Mouse (Mus musculus): ENCODE results near the gene Sart3.

Gene Sart3

DNA sequence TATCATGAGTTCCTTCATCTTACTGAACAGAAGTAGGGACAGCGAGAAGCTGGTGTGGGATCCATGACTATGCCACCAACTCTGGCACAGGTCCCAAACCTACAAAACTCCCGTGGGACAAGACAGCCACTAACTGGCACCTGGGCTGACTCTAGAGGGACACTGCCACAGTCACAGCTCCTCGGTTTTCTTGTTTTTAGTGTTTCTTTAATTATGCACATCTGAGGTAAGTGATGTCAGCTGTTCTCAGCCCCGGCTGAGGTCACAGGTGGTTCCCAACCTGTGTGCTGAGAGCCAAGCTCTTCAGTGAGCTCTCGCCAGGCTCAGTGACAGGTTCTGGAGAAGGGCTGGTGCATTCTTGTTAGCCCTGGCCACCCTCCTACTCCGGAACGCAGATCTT lies 7.9 kb downstream of the Sart3 start:
- no peak for DNase-seq

DNA sequence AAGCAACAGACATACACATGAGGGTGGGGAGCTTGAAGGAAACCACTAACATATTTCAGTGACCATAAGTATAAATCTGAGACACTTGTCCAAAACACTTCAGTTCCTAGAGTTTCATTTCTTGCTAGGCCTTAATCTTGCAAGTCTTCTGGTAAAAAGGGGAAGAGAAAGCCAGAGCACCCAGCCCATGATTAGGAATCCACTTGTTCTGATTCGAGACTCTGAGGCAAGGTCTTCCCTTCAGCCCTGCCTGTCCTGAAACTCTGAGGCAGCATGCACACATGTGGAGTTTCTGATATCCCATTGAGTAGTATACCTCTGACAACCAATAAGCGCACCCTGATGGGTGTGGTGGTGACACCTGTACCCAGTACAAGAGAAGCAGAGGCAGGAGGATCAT lies 10.7 kb downstream of the Sart3 start:
- no peak for DNase-seq

DNA sequence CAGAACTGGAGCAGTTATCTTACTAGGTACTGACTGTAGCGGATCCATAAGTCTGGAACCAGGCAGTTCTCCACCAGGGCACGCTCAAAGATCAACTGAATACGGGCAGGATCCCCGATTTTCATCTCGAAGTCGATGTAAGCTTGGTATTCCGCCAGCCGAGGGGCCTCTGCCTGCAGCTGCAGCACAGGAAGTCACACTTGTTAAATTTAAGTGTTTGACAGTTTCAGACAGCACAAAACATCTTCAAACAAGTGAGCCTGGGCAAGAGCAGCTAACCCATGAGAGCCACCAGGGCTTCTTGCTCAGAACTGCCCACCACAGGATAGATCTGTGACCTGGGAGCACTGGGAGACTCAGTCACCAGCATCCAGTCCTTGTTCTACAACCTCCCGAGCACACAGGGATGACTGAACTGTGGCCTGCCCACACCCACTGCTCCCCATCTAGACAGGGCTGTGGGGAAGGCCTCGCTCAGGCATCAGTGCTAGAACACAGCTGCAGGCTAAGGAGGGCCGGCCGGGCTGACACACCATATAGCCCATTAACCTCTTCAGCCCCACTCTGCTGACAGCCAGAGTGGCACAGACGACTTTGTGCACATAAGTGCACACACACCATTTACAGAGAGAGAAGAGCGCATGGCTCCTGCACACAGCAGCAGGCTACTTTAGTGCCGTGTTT lies 16.8 kb downstream of the Sart3 start:
- no peak for DNase-seq

GRCm38 (mm10) chr5:113751521-113752157 lies 20.7 kb downstream of the Sart3 start:
- no peak for DNase-seq

GRCm38 (mm10) chr5:113748556-113749331 lies 23.6 kb downstream of the Sart3 start:
- DNase-seq = no peak

GRCm38 (mm10) chr5:113747629-113748028 lies 24.7 kb downstream of the Sart3 start:
- no peak for DNase-seq

DNA sequence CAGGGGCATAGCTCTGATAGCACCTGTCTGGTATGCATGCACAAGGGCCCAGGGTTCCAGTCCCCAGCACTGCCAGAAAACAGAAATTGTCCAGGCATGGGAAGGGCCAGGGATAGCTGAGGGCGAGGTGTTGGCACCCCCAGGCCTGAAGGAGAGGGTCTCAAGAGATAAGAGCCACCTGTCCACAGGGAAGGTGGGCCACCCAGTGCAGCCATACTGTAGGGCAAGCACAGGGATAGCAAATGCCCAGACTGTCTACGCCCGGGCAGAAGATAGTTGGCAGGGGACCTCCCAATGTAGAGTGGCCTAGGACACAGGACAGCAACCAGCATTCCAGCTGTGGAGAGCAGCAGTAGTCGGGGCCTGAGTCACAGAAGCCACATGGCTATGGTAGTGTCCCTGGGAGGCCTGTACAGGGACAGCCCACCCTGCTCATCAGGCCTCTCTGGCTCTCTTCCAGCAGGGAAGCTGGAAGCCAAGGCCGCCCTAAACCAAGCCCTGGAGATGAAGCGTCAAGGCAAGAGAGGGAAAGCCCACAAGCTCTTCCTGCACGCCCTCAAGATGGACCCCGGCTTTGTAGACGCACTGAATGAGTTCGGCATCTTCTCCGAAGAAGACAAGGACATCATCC lies 34.6 kb downstream of the Sart3 start:
- DNase-seq = no peak

GRCm38 (mm10) chr5:113736522-113737164 lies 35.7 kb downstream of the Sart3 start:
- no peak for DNase-seq

GRCm38 (mm10) chr5:113736113-113736502 lies 36.2 kb downstream of the Sart3 start:
- DNase-seq = no peak

DNA sequence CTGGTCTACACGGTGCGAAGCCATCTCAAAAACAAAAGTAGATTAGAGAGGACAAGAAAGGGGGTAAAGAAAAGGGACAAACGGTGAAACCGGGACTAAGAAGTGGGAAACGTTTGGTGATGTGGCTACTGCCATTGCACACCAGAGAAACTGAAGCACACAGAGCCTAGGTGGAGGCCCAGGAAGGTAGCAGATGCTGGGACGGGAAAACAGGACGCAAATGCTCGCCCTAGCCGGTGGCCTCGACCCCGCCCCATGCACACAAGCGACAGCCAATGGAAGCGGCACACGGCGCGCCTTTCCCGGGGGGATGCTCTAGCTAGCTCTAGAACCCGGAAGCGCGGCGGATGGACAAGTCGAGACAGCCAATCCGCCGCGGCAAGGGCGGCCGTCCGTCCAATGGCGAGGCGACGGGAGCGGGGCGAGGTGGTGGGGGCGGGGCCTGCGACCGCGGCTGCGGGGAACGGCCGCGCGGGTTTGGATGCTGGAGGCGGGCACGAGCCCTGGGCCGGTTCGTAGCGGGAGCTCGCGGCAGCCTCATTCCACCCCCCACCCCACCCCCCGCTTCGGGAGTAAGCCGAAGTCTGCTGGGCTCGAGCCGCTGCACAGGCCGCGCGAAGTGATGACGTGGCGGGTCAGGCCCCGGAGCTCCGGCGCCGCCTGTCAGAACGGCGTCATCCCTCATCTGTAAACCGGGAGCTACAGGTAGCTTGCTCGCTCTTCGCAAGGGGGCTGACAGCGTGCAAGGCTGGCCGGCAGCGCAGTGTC lies 36.8 kb downstream of the Sart3 start, which contains the start of gene Ficd:
Gene Ficd, plus strand, starts transcription at position 459 of the 768 bp plus-strand sequence.
- peak; percentile 96 for DNase-seq

- DNase-seq = no peak
These were observed 37.3 kb downstream of the Sart3 start for GRCm38 (mm10) chr5:113735023-113735344.

DNA sequence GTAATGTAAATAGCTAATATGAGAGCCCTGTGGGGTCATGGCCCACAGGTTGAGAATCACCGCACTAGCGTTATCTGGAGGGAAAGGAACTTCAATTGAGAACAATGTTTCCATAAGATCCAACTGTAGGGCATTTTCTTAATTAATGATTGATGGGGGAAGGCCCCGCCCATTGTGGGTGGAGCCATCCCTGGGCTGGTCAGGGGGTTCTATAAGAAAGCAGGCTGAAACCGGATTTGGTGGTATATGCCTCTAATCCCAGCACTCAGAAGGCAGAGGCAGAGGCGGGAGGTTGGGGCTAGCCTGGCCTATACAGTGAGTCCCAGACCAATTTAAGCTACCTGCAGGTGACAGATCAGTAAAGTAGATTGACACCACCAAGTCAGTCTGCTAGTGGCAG lies 37.9 kb downstream of the Sart3 start:
- DNase-seq = no peak

- peak; percentile 77 for DNase-seq
These were observed 40.1 kb downstream of the Sart3 start for GRCm38 (mm10) chr5:113732182-113732581.

- DNase-seq = no peak
These were observed 41.1 kb downstream of the Sart3 start for GRCm38 (mm10) chr5:113731174-113731573.

GRCm38 (mm10) chr5:113730641-113731121 lies 41.6 kb downstream of the Sart3 start:
- DNase-seq = no peak

DNA sequence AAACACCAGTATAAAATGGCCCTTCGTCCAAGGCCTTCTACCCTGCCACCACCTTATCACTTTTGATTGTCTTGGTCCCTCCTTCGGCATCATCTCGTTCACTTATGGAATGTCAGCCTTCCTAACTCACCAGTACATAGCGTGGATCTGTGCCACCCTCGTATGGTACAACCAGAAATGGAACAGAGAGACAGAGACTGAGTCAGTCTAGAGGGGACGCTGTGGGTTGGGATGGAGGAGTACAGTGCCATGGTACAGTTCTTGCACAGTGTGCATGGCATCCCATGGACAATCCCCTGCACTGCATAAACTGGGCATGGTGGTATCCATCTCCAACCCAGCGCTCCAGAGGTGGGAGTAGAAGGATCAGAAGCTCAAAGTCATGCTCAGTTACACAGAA lies 43.6 kb downstream of the Sart3 start:
- DNase-seq = no peak

GRCm38 (mm10) chr5:113728011-113728410 lies 44.3 kb downstream of the Sart3 start:
- no peak for DNase-seq

- DNase-seq = no peak
These were observed 45.1 kb downstream of the Sart3 start for GRCm38 (mm10) chr5:113727238-113727637.

DNA sequence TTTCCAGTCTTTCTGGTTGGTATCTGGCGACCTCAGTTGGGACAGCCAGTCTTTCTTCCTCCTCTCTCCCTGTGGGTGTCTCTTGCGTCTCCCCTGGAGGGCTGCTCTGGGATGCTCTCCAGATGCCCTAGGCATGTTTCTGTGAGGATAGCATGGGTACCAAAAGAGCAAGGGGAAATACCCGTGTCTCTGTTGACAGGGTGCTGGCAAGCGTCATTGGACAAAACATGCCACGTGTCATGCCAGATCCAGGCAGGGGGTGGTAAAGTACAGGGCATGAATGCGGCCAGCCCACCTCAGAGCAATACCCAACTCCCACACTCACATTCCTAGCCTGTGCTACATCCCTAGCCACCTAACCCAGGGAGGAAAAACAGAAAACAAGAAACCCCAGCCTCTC lies 45.7 kb downstream of the Sart3 start:
- no peak for DNase-seq

GRCm38 (mm10) chr5:113725417-113725816 lies 46.9 kb downstream of the Sart3 start:
- no peak for DNase-seq

DNA sequence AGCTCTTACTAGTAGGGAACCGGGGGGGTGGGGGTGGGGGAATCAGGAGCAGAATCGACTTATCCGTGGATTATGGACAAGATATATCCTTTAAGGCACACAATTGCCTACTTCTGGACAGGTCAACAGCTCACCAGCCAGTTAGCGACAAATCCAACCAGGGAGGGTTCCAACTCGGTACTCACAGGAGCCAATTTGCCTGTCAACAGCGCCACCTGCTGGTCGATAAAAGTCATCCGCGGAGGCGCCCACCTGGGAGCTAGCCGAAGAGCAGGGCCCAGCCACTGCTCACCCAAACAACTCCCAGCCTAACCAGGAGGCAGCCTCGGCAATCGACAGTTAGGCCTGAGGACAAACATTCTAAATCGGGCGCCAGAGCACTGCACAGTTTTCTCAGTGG lies 47.9 kb downstream of the Sart3 start, which contains the start of gene 1700069L16Rik:
Gene 1700069L16Rik, minus strand, starts transcription at position 327 of the 400 bp plus-strand sequence.
- DNase-seq = peak; percentile 90
